Mouse (Mus musculus) central nervous system, embryonic 14 days (tissue): Measurements from ENCODE around the gene Ghdc. TPM values are rescaled to one million over a fixed set of nuclear protein-coding genes. Genes with fewer than 3 reads are reported as not detected.

Experiments
- polyA plus RNA-seq: library from polyadenylated mRNA; depleted of rRNA; stranded (reverse); fragments of >200 nt; gene quantifications from 2 replicates; pipeline ENCODE4 v1.2.3, GENCODE M21; 2012; rRNA removed

Ghdc gene
- polyA plus RNA-seq = 5.9 and 8.0 TPM in 2 replicates

GRCm38 (mm10) chr11:100770646-100771408 lies at the start of gene Ghdc:
Gene Ghdc (minus strand): TSS chr11:100770957.

GRCm38 (mm10) chr11:100762831-100763230 lies 7.9 kb downstream of the Ghdc start, which contains the start of gene Hcrt:
Gene Hcrt (minus strand): TSS chr11:100762931.

GRCm38 (mm10) chr11:100759611-100760233 lies 11.0 kb downstream of the Ghdc start, which contains the start of gene Kcnh4:
Gene Kcnh4 (minus strand): TSS chr11:100759942.

GRCm38 (mm10) chr11:100738066-100738604 lies 32.6 kb downstream of the Ghdc start, which contains the start of gene Rab5c:
Gene Rab5c (minus strand): TSS chr11:100738215.

Other genes starting within 250 kb of the Ghdc start
- 182 and 207 TPM in 2 replicates for gene Acly, start 243.0 kb downstream of the Ghdc start, polyA plus RNA-seq
- gene Ttc25, start 225.3 kb downstream of the Ghdc start, polyA plus RNA-seq = 1.6 and 1.7 TPM in 2 replicates
- gene Cnp, start 196.1 kb downstream of the Ghdc start, polyA plus RNA-seq = 15.2 and 19.3 TPM in 2 replicates
- gene Nkiras2, start 151.7 kb downstream of the Ghdc start, polyA plus RNA-seq = 93.5 and 98.6 TPM in 2 replicates
- 241 and 259 TPM in 2 replicates for gene Dnajc7, start 150.8 kb downstream of the Ghdc start, polyA plus RNA-seq
- 0.26 and 2.1 TPM in 2 replicates for gene Zfp385c, start 78.5 kb downstream of the Ghdc start, polyA plus RNA-seq
- 3.3 and 3.5 TPM in 2 replicates for gene Dhx58, start 66.7 kb downstream of the Ghdc start, polyA plus RNA-seq
- gene Kat2a, start 58.5 kb downstream of the Ghdc start, polyA plus RNA-seq = 62.1 and 66.2 TPM in 2 replicates
- gene Hspb9, start 57.1 kb downstream of the Ghdc start, polyA plus RNA-seq = not detected in 2 replicates
- gene Rab5c, start 32.7 kb downstream of the Ghdc start, polyA plus RNA-seq = 202 and 208 TPM in 2 replicates
- gene Kcnh4, start 11.0 kb downstream of the Ghdc start, polyA plus RNA-seq = 26.0 and 29.2 TPM in 2 replicates
- 0.15 and 0.38 TPM in 2 replicates for gene Hcrt, start 8.0 kb downstream of the Ghdc start, polyA plus RNA-seq
- gene Stat5b, start 79.8 kb upstream of the Ghdc start, polyA plus RNA-seq = 15.6 and 17.7 TPM in 2 replicates
- gene Stat5a, start 88.4 kb upstream of the Ghdc start, polyA plus RNA-seq = 1.7 and 2.7 TPM in 2 replicates
- 35.0 and 48.7 TPM in 2 replicates for gene Stat3, start 168.6 kb upstream of the Ghdc start, polyA plus RNA-seq
- gene Cavin1, start 199.9 kb upstream of the Ghdc start, polyA plus RNA-seq = 20.4 and 38.1 TPM in 2 replicates
- gene Atp6v0a1, start 238.5 kb upstream of the Ghdc start, polyA plus RNA-seq = 146 and 170 TPM in 2 replicates